Mouse (Mus musculus) hindbrain, embryonic 12.5 days (tissue): ENCODE results near the gene Tesc. TPM values are rescaled to one million over a fixed set of nuclear protein-coding genes. Genes with fewer than 3 reads are reported as not detected.

Source experiments
- ATAC-seq: fragments of 200-750 bp; cut with Nextera tagmentation; 2 replicates; pipeline ENCODE4 v1.8.0; 2017; ENCODE audit warnings: moderate TSS enrichment; ENCODE audit not compliant: low FRiP score
- H3K27ac ChIP-seq: fragments of 300-500 bp; sonication (generic); 2 replicates; pipeline ENCODE4 v1.5.1; 2016; ENCODE audit warnings: mild to moderate bottlenecking
- H3K27me3 ChIP-seq: fragments of 300-500 bp; sonication (generic); 2 replicates; pipeline ENCODE4 v1.6.1; 2016; ENCODE audit warnings: mild to moderate bottlenecking
- H3K36me3 ChIP-seq: fragments of 300-500 bp; sonication (generic); 2 replicates; pipeline ENCODE4 v1.6.1; 2016; ENCODE audit warnings: mild to moderate bottlenecking
- H3K4me1 ChIP-seq: fragments of 300-500 bp; sonication (generic); 2 replicates; pipeline ENCODE4 v1.6.1; 2016
- H3K4me2 ChIP-seq: fragments of 300-500 bp; sonication (generic); replicated peaks from 2 replicates; pipeline ENCODE4 v1.6.1; 2016; ENCODE audit warnings: mild to moderate bottlenecking
- H3K4me3 ChIP-seq: fragments of 300-500 bp; sonication (generic); 2 replicates; pipeline ENCODE4 v1.5.1; 2016; ENCODE audit warnings: mild to moderate bottlenecking
- H3K9ac ChIP-seq: fragments of 300-500 bp; sonication (generic); 2 replicates; pipeline ENCODE4 v1.6.1; 2016; ENCODE audit warnings: mild to moderate bottlenecking, moderate library complexity
- H3K9me3 ChIP-seq: fragments of 300-500 bp; sonication (generic); replicated peaks from 2 replicates; pipeline ENCODE4 v1.6.1; 2016; ENCODE audit warnings: mild to moderate bottlenecking
- WGBS: fragments of 180-500 bp; shearing (Covaris S2); methylation state at CpG from one replicate; pipeline ENCODE4 v1.1.7; 2016; 5-methylcytosine and 5-hydroxymethylcytosine counted together
- polyA plus RNA-seq: library from polyadenylated mRNA; unstranded; fragments of >200 nt; fragmentation: Nextera tagmentation; extraction: Ambion mirVana; gene quantifications from 2 replicates; pipeline ENCODE4 v1.2.1, GENCODE M21; 2016

Gene Tesc
- polyA plus RNA-seq, 1 experiment from 2014 or later, result 0.56 TPM

DNA sequence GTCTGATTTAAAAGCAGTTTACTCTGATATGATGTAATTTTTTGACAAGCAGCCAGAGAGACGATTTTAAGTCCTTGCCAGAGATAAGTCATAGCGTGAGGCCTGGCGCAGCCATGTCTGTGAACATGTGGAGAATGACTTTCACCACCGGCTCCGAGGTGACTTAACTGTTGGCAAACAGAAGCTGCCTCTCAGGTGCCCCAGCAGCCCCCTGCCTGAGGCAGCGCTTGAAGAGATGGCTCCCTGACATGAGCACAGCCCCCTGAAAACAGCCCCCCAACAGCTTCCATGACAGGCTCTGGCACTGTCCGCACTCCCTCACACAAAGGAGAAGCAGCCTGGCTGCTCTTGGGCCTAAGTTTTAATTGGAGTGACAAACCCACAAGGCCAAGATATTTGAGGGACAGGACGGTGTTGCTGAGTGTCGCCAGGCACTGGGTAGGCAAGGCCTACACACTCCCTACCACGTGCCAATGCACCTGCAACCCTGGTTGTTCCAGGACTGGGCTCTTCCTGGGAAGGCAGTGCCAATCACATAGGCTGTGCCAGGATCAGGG, 56.7 kb downstream of the Tesc start:
- Histone ChIP-seq H3K4me3 (no peak overlapping the region), H3K27me3 (no peaks in the 10 kb centered on the region), H3K9me3 (no peaks in the 10 kb centered on the region), H3K4me1 (peaks cover 83% of the 10 kb centered on the region), H3K4me2 (no peak overlapping the region), H3K36me3 (no peaks in the 10 kb centered on the region), H3K27ac (peak overlapping the region; percentile 75), H3K9ac (peak overlapping the region; percentile 37; the same call in 1 of the 2 replicates)
- no peak for ATAC-seq
- 71% methylated on average over 10 of the region's 10 CpGs for WGBS

DNA sequence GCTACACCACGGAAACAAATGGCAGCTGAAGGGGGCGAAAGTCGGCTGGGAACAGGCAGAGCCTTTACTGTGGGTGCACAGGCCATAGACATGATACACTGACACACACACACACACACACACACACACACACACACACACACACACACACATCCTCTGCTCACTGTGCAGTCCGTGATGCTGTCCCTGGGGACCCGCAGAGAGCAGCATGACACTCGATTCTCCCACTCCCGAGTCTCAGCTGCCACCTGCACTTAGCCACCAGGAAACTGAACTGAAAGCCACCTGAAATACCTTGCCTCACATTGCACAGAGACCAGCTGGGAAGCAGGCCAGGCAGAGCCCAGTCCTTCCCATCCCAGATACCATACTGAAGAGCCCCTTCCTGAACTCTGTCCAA, 57.8 kb downstream of the Tesc start:
- no peak for ATAC-seq
- Histone ChIP-seq H3K27me3 (no peaks in the 10 kb centered on the region), H3K9me3 (no peaks in the 10 kb centered on the region), H3K9ac (no peak overlapping the region), H3K4me2 (no peak overlapping the region), H3K4me1 (peaks cover 83% of the 10 kb centered on the region), H3K36me3 (peaks cover 4% of the 10 kb centered on the region), H3K27ac (no peak overlapping the region), H3K4me3 (no peak overlapping the region)
- WGBS, result 59% methylated on average over 7 of the region's 7 CpGs

DNA sequence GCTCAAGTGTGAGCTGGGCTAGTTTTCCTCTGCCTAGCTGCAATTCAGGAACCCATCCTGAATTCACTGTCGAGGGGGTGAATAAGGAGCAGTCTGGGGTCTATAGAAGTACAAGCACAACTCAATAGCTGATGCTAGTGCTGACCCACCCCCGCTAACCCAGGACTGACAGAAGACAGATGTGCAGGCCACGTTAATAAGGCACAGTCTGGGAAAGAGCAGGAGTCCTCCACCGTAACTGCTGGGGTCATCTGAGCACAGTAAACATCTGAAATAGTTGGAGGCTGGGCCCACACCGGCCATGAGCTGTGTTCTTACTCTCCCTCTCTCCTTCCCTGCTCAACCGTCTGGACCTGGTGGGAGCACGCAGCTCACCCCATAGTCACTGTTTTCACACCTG, 59.4 kb downstream of the Tesc start:
- Histone ChIP-seq H3K9me3 (no peaks in the 10 kb centered on the region), H3K36me3 (peaks cover 21% of the 10 kb centered on the region), H3K27me3 (no peaks in the 10 kb centered on the region), H3K9ac (no peak overlapping the region), H3K4me2 (no peak overlapping the region), H3K4me1 (peaks cover 68% of the 10 kb centered on the region), H3K27ac (0 out of 2 replicates have a peak overlapping the region, but pooled peaks have one; percentile 2), H3K4me3 (no peak overlapping the region)
- 49% methylated on average over 7 of the region's 7 CpGs for WGBS
- ATAC-seq, result no peak

DNA sequence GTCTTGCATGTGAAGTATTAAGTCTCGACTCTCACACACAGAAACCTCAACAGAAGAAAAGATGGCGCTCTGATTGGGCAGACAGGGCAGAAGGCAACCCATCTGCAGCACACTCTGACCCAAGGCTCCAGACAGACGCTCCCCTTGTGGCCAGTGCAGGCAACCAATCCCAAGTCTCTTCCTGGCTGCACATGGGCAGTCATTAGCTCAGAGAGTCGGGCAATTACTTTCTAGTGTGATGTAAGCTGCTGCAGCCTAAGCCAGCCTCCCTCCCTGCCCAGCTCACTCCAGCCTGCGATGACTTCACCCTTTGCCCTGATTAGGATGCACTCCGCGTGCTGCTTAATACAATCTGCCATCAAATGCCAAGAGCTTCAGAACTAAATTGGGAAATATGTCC, 61.6 kb downstream of the Tesc start:
- ATAC-seq, result peak; percentile 66
- no peak overlapping the region for H3K9ac ChIP-seq
- no peak overlapping the region for H3K4me2 ChIP-seq
- H3K27me3 ChIP-seq, result no peaks in the 10 kb centered on the region
- WGBS, result 55% methylated on average over 7 of the region's 7 CpGs
- peak overlapping the region; percentile 64 for H3K27ac ChIP-seq
- no peak overlapping the region for H3K4me3 ChIP-seq
- H3K9me3 ChIP-seq, result no peaks in the 10 kb centered on the region
- peaks cover 47% of the 10 kb centered on the region for H3K4me1 ChIP-seq
- peaks cover 42% of the 10 kb centered on the region for H3K36me3 ChIP-seq

DNA sequence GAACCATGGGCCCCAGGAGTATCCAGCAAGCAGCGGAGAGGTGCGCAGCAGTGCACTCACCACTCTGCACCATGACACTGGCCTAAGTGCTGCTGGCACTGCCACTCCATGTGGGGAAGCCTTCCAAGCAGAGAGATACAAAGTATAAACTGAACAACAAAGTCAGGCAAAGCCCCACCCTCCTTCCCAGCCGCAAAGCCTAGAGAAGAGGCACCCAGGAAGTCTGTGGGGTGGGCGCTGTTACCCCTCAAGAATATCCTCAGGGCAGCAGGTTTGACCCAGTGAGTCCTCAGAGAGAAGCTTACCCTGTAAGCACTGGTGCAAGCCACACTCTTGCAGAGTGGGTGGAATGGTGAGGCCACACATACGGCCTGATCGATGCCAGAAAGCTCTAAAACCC, 62.6 kb downstream of the Tesc start:
- no peak for ATAC-seq
- Histone ChIP-seq H3K4me2 (no peak overlapping the region), H3K4me1 (peaks cover 37% of the 10 kb centered on the region), H3K9me3 (no peaks in the 10 kb centered on the region), H3K4me3 (no peak overlapping the region), H3K36me3 (peaks cover 50% of the 10 kb centered on the region), H3K27me3 (no peaks in the 10 kb centered on the region), H3K27ac (peak overlapping the region; percentile 64), H3K9ac (no peak overlapping the region)
- WGBS, result 96% methylated on average over 6 of the region's 6 CpGs

DNA sequence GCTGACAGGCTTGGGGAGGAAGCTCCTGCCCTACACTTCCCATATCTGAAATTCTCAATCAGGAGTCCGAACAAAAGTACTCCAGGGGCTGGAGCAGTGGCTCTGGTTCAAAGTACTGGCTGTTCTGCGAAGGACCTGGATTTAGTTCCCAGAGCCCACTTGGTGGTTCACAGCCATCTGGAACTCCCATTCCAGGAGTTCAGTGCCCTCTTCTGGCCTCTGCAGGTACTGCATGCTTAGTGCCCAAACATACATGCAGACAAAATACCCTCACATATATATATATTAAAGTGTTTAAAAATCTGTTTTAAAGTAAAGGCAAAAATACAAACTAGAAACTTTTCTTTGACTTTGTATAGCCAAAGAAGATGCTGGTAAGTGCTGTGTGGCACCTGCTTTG, 63.3 kb downstream of the Tesc start:
- peaks cover 57% of the 10 kb centered on the region for H3K36me3 ChIP-seq

DNA sequence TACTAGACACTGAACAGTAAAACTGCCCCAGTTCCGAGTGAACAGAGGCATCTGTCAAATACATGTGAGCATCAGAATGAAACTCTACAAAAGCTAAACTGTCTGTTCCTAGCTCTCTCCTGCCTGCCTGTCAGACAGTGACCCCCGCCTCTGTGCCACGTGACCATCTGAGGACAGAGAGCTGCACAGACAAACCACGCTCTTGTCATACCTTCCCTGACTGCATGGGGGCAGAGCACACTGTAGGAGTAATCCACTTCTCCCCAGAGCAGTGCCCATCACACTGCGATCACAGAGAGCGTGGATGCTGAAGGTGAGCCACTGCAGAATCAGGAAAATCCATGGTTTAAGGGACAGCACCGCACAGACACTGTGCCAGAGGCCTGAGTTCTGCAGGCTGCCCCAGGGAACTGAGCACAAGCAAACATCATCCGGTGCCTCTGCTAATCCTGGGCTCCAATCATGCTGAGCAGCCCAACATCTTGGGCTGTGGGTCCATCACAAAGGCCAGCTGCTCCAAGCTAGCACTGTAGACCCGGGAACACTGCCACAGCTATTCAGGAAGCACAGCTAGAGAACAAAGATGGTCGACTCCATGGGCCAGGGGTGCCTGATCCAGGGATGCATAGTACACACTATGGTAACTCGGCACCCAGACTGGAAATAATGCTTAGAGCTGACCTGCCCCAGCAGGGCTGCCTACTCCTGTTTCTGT, 65.9 kb downstream of the Tesc start:
- H3K4me1 ChIP-seq, result peaks cover 14% of the 10 kb centered on the region
- peaks cover 62% of the 10 kb centered on the region for H3K36me3 ChIP-seq
- no peak overlapping the region for H3K4me2 ChIP-seq
- no peak overlapping the region for H3K4me3 ChIP-seq
- H3K9ac ChIP-seq, result no peak overlapping the region
- ATAC-seq, result peak; percentile 42; the same call in 1 of the 2 replicates
- no peaks in the 10 kb centered on the region for H3K27me3 ChIP-seq
- 77% methylated on average over 11 of the region's 11 CpGs for WGBS
- no peaks in the 10 kb centered on the region for H3K9me3 ChIP-seq
- no peak overlapping the region for H3K27ac ChIP-seq

More for the DNA sequence above, 63.3 kb downstream of the Tesc start:
- H3K27ac ChIP-seq, result no peak overlapping the region
- H3K9me3 ChIP-seq, result no peaks in the 10 kb centered on the region
- H3K4me2 ChIP-seq, result no peak overlapping the region
- H3K9ac ChIP-seq, result no peak overlapping the region
- peaks cover 29% of the 10 kb centered on the region for H3K4me1 ChIP-seq
- H3K27me3 ChIP-seq, result no peaks in the 10 kb centered on the region
- no peak overlapping the region for H3K4me3 ChIP-seq
- no peak for ATAC-seq
- WGBS, result 95% methylated on average over 2 of the region's 2 CpGs

DNA sequence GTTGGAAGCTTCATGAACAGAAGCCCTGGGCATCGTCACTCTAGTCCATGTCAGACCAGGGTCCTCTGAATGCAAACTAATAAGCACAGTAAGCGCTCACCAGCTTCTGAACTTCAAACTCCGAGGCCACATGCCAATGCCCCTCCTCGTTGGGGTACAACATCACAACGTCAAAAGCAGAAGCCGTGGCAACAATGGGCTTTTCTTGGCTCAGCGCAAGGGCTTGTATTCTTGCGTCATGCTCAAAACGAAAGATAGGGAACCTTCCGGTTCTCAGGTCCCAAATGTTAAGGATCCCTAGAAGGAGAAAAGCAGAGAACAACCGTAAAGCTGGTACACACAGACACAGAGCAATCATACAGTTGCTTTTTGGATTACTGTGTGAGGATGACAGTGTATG, 67.9 kb downstream of the Tesc start:
- no peak overlapping the region for H3K4me3 ChIP-seq
- 91% methylated on average over 11 of the region's 11 CpGs for WGBS
- peaks cover 58% of the 10 kb centered on the region for H3K36me3 ChIP-seq
- H3K4me2 ChIP-seq, result no peak overlapping the region
- no peak overlapping the region for H3K27ac ChIP-seq
- no peak overlapping the region for H3K9ac ChIP-seq
- peaks cover 16% of the 10 kb centered on the region for H3K4me1 ChIP-seq
- no peak for ATAC-seq
- H3K9me3 ChIP-seq, result no peaks in the 10 kb centered on the region
- H3K27me3 ChIP-seq, result no peaks in the 10 kb centered on the region

DNA sequence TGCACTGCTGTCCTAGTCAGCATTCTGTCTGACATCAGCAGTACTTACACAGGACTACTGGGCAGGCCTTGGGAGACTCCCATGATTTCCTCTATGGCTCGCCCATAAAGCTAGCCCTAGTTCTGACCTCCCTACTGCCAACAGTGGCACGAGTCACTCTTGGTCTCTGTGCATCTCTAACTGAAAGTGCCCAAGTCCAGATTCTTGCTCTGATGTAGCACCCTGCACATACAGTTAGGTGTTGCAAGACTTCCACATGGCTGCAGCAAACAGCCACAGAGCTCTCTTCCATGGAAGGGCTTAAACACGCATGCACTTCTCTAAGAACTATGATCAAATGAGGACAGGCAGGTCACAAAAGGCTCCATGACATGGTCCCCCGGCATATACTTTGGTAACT, 68.3 kb downstream of the Tesc start:
- no peak overlapping the region for H3K4me3 ChIP-seq
- peaks cover 54% of the 10 kb centered on the region for H3K36me3 ChIP-seq
- no peak for ATAC-seq
- no peak overlapping the region for H3K27ac ChIP-seq
- no peaks in the 10 kb centered on the region for H3K9me3 ChIP-seq
- H3K4me1 ChIP-seq, result peaks cover 19% of the 10 kb centered on the region
- WGBS, result 94% methylated on average over 4 of the region's 4 CpGs
- no peak overlapping the region for H3K4me2 ChIP-seq
- H3K27me3 ChIP-seq, result no peaks in the 10 kb centered on the region
- H3K9ac ChIP-seq, result no peak overlapping the region

DNA sequence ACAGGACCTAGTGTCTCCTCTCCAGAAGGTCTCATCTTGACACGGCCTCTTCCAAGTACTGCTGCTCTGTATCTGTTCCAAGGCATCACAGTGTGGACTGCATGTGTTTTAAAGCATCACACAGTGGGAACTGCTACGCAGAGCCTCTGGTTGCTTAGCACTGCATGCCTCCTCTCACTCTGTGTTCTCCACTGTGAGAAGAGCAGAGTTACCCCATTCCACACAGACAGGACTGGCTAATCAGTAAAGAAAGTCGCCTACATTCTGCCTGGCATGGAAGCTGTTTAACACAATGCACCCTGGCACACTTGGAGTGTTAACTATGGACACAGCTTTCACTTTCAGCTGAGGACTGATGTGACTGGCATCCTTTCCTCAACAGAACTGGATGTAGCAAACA, 68.8 kb downstream of the Tesc start:
- ATAC-seq, result no peak
- no peaks in the 10 kb centered on the region for H3K27me3 ChIP-seq
- no peak overlapping the region for H3K4me3 ChIP-seq
- peaks cover 50% of the 10 kb centered on the region for H3K36me3 ChIP-seq
- no peak overlapping the region for H3K9ac ChIP-seq
- no peak overlapping the region for H3K27ac ChIP-seq
- H3K4me1 ChIP-seq, result peaks cover 19% of the 10 kb centered on the region
- H3K4me2 ChIP-seq, result no peak overlapping the region
- 89% methylated on average over 3 of the region's 3 CpGs for WGBS
- H3K9me3 ChIP-seq, result no peaks in the 10 kb centered on the region

DNA sequence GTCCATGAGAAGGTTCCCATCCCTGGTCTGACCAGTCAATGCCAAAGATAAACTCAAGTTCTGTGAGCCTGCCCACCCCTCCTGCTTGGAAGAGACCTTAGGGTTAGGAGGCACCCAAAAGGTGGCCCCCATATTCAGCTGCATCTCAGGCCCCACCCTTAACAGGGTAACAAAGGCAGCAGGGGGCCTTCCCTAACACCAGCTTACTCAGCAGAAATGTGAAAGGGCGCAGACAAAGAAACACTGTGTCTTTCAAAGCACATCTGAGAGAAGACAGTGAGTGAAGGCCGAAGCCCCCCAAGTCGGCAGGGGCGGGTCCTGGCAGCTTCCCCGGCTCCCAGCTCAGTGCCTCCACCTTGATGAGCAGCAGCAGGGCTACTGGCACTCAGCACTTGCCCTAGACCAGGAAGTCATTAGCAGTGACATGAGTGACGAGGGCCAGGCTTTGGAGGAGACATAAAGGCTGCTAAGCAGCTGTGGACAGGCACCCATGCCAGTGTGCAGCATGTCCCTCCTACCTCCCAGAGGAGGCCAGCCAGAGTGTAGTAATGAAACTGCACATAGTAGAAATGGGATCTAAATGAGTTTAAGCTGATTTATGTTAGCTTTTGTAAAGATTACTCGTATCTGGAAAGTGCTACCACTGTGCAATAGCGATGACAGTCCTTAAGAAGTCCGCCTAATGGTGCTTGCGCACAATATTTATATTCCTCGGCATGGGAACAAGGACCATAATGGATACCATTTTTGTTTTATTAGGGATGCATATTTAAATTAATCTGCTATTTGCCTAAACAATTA, 71.7 kb downstream of the Tesc start:
- WGBS, result 66% methylated on average over 11 of the region's 11 CpGs
- peaks cover 19% of the 10 kb centered on the region for H3K4me1 ChIP-seq
- H3K9ac ChIP-seq, result no peak overlapping the region
- peaks cover 20% of the 10 kb centered on the region for H3K36me3 ChIP-seq
- no peak overlapping the region for H3K4me3 ChIP-seq
- H3K9me3 ChIP-seq, result no peaks in the 10 kb centered on the region
- H3K27ac ChIP-seq, result peak overlapping the region; percentile 32; the same call in 1 of the 2 replicates
- H3K4me2 ChIP-seq, result no peak overlapping the region
- peak; percentile 79 for ATAC-seq
- no peaks in the 10 kb centered on the region for H3K27me3 ChIP-seq

DNA sequence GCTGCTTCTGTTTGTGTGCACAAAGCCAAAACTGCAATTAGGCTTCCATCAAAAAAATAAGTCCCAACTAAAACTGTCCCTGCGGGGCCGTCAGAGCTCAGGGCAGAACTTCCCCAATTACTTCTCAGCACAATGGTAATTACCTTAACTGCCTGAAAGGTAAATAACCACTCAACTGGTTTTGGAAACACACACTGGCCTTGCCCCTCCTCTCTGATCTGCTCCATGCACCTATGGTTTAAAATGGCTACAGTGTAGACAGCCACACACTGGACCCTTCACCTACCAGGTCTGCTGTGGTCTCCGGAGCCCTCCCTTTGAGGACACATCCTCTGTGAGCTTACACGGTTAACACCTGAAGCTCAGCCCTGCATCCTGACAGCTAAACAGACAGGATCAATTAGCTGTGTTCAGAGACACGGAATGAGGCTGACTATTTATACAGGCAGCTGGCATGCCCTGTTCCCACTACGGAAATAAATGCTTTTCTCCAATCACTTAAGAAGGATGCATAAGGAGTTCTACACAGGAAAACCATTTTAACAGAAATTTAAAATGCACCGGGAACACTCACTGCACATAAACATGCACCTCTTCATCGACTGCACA, 72.4 kb downstream of the Tesc start:
- WGBS, result 74% methylated on average over 8 of the region's 8 CpGs
- Histone ChIP-seq H3K36me3 (peaks cover 15% of the 10 kb centered on the region), H3K4me3 (no peak overlapping the region), H3K27me3 (no peaks in the 10 kb centered on the region), H3K9ac (0 out of 2 replicates have a peak overlapping the region, but pooled peaks have one; percentile 0), H3K4me2 (no peak overlapping the region), H3K4me1 (peaks cover 19% of the 10 kb centered on the region), H3K27ac (peak overlapping the region; percentile 32), H3K9me3 (no peaks in the 10 kb centered on the region)
- ATAC-seq, result 0 out of 2 replicates have a peak, but pooled peaks have one; percentile 35
